Mouse (Mus musculus) megakaryocyte, embryonic 14.5 days (primary cell): ENCODE results near the gene 2310039H08Rik. TPM values are rescaled to one million over a fixed set of nuclear protein-coding genes. Genes with fewer than 3 reads are reported as not detected.
"Not testable (repeated sequence)": the region's sequence is repeated elsewhere in the genome, so short reads cannot be mapped to it uniquely, and the experiment has no call there.

Experiments used
- H3K27me3 ChIP-seq: replicated peaks from 2 replicates; pipeline ENCODE3; 2012; ENCODE audit warnings: inconsistent platforms
- H3K36me3 ChIP-seq: replicated peaks from 2 replicates; pipeline ENCODE3; 2012; ENCODE audit warnings: low read length, inconsistent platforms, mixed read lengths
- H3K4me1 ChIP-seq: 2 replicates; pipeline ENCODE4 v1.6.1; 2012; ENCODE audit warnings: inconsistent platforms
- H3K4me3 ChIP-seq: replicated peaks from 2 replicates; pipeline ENCODE3; 2012; ENCODE audit warnings: moderate library complexity, mild to moderate bottlenecking, inconsistent platforms
- H3K9me3 ChIP-seq: 2 replicates; pipeline ENCODE4 v1.6.1; 2012; ENCODE audit warnings: inconsistent platforms
- FLI1 ChIP-seq: IDR thresholded peaks from 2 replicates; pipeline ENCODE4 v1.6.1; 2012; ENCODE audit warnings: low read length, inconsistent platforms, mixed read lengths
- GATA1 ChIP-seq: IDR thresholded peaks from 3 replicates; pipeline ENCODE4 v1.6.1; 2012; ENCODE audit warnings: mixed read lengths, low read length, inconsistent platforms, borderline replicate concordance
- polyA plus RNA-seq: library from polyadenylated mRNA; stranded (reverse); fragments of >175 nt; gene quantifications from 2 replicates; pipeline ENCODE4 v1.2.3, GENCODE M21; 2012; ENCODE audit warnings: low replicate concordance; ENCODE audit not compliant: insufficient read depth

The 2310039H08Rik gene
- polyA plus RNA-seq, 1 experiment: 143 TPM

DNA sequence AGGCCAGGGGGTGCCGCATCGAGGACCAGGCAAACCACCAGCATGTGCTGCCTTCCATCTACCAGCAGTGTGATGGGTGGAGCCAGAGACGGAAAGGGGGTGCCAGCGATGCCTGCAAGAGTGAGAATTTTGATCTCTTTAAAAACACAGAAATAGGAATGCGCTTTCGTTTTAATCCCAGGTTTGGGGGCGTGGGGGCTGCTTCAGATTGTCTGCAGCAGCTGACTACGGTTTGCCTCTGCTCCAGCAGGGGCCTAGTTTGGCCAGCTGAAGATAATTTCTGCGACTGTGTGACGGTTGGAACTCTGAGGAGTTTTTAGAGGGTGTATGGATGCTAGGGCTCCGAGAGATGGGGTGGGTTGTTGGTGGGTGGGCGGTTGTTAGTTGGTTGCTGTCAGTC, 13.7 kb upstream of the 2310039H08Rik start:
- no peak for TF ChIP-seq GATA1
- no peak for TF ChIP-seq FLI1
- H3K4me3 ChIP-seq: peak overlapping the region; percentile 56

DNA sequence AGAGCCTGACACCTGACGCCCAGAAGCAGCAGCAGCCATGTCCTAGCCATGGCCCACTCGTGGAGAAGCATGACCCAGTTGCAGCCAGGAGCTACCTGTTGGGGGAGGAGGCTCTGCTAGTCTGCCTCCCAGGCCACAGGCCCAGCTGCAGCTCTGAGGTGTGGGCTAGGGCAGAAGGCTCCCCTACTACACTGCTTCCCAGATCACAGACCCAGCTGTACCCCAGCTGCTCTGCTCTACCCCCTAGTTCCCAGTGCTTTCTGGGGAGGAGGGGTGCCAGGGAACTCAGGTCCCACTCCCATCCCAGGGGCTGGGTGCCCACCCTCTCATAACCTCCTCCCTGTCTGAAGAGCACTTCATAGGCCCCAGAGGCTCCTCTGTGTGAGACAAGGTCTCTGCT, 8.9 kb upstream of the 2310039H08Rik start, which contains the start of gene Ptcra:
Gene Ptcra, minus strand, starts transcription at position 169 of the 400 bp plus-strand sequence.
- TF ChIP-seq FLI1: no peak
- no peak for TF ChIP-seq GATA1
- Histone ChIP-seq H3K4me3 (no peak within 1 kb of the TSS), H3K36me3 (no peaks in the 10 kb centered on the region), H3K4me1 (peaks cover 15% of the 10 kb centered on the region), H3K9me3 (no peaks in the 10 kb centered on the region), H3K27me3 (peaks cover 6% of the 10 kb centered on the region)

More for the DNA sequence above, 13.7 kb upstream of the 2310039H08Rik start:
- 0 out of 2 replicates have a peak, but pooled peaks cover 3% of the 10 kb centered on the region for H3K4me1 ChIP-seq
- peaks cover 6% of the 10 kb centered on the region for H3K27me3 ChIP-seq
- no peaks in the 10 kb centered on the region for H3K36me3 ChIP-seq
- H3K9me3 ChIP-seq: peaks cover 8% of the 10 kb centered on the region

DNA sequence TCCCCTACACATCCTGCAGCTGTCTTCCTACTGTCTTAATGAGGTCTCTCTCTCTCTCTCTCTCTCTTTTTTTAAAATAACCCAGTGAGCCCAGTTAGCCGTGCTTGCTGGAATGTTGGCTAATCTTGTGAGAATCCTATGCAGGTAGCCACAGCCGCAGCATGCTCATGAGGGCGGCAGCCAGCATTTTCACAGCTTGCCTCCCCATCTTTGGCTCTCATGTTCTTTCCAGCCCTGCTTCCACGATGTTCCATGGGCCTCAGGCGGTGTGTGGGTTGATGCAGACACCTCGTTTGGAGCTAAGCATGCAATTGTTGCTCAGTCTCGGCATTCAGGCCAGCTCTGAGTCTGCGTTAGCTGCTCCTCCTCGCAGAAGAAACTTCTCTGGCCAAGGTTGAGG, 7.5 kb upstream of the 2310039H08Rik start:
- not testable (repeated sequence) for H3K36me3 ChIP-seq, H3K9me3 ChIP-seq, H3K4me3 ChIP-seq, H3K27me3 ChIP-seq
- peaks cover 15% of the 10 kb centered on the region for H3K4me1 ChIP-seq

DNA sequence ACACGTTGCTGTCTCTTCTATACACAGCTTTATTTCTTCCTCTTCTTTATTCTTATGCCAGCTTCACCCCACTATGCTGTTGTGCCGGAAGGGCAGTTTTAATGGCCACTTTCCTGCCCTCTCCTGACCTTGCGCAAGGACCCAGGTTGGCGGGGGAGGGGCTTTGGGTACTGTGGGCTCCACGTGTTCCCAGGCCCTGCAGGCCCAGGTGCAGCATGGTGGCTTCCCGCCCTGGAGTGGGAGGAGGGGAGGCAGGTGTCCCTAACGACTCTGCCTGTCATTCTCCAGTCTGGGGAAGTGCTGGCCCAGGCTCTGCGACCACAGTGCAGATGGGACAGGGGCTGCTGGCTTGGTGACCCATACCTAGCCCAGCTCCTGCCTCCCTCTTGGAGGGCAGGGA, 4.6 kb upstream of the 2310039H08Rik start:
- peaks cover 6% of the 10 kb centered on the region for H3K27me3 ChIP-seq
- H3K9me3 ChIP-seq: no peaks in the 10 kb centered on the region
- peaks cover 27% of the 10 kb centered on the region for H3K4me1 ChIP-seq
- H3K4me3 ChIP-seq: no peak overlapping the region
- TF ChIP-seq GATA1 (no peak), FLI1 (no peak)
- no peaks in the 10 kb centered on the region for H3K36me3 ChIP-seq

DNA sequence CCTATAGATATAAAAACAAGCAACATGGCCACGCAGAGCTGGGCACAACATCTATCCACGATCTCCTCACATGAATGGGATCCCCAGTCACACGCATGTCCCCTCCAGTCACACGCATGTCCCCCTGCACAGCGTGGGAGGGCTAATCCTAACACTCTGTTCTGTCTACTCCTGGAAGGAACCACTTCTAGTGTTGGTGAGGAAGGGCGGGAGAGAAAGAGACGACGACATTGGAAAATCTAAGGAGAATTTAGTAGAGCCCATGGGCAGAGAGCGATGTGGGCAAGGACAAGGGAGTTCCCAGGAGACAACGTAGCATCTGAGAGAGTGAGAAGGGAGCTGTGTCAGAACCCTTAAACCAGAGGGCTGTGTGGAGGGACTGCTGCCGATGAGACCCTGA, 1.9 kb upstream of the 2310039H08Rik start:
- no peaks in the 10 kb centered on the region for H3K9me3 ChIP-seq
- no peak overlapping the region for H3K4me3 ChIP-seq
- peaks cover 48% of the 10 kb centered on the region for H3K4me1 ChIP-seq
- TF ChIP-seq GATA1 (no peak), FLI1 (no peak)
- no peaks in the 10 kb centered on the region for H3K27me3 ChIP-seq
- peaks cover 17% of the 10 kb centered on the region for H3K36me3 ChIP-seq

DNA sequence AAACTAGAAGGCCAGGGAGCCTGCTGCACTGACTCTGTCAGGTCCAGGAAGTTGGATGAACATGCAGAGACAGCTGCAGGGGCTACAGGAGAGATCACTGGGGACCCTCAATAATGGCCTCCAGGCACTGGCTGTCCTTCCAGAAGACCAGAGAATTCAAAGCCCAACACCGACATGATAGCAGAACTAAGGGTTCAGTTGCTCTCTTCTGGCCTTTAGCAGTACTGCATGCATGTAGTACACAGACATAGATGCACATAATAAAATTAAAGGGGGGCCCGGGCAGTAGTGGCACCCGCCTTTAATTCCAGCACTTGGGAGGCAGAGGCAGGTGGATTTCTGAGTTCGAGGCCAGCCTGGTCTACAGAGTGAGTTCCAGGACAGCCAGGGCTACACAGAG, 1.4 kb upstream of the 2310039H08Rik start:
- no peaks in the 10 kb centered on the region for H3K9me3 ChIP-seq
- H3K36me3 ChIP-seq: peaks cover 22% of the 10 kb centered on the region
- H3K4me3 ChIP-seq: no peak overlapping the region
- peaks cover 45% of the 10 kb centered on the region for H3K4me1 ChIP-seq
- no peaks in the 10 kb centered on the region for H3K27me3 ChIP-seq
- TF ChIP-seq GATA1 (no peak), FLI1 (no peak)

DNA sequence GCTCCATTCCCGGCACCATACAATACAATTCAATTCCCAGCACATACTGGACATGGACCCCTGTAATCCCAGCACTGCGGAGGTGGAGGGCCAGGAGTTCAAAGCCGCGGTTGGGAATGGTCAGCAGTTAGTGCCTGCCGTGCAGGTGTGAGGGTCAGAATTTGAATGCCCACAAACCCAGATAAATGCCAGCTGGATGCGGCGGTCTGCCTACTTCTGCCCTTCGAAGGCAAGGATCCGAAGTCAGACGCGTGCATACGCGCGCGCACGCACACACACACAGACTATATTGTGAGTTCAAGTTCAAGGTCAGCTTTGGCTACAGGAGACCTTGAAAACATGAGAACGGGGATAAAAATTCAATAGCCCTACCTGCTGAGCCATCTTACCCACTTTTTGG, 819 bp upstream of the 2310039H08Rik start:
- peaks cover 26% of the 10 kb centered on the region for H3K36me3 ChIP-seq

DNA sequence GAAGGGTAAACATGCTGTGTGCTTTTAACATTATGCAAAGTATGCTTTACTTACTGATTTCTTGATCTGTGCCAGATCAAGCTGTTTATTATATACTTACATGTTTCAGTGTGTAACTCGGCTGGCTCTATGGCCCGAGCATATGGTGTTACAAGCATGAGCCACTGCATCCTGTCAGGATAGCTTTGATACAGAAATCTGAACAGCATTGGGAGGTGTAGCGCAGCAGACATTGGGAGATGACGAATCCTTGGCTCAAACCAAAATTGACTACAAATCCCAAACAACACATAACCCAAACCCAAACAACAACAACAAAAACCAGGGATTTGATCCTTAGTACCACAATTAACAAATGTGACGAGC, 414 bp upstream of the 2310039H08Rik start:
- Histone ChIP-seq H3K27me3 (no peaks in the 10 kb centered on the region), H3K9me3 (no peaks in the 10 kb centered on the region)
- TF ChIP-seq FLI1: no peak
- no peak for TF ChIP-seq GATA1

More for the DNA sequence above, 819 bp upstream of the 2310039H08Rik start:
- Histone ChIP-seq H3K9me3 (no peaks in the 10 kb centered on the region), H3K4me1 (peaks cover 44% of the 10 kb centered on the region), H3K4me3 (peak overlapping the region; percentile 98), H3K27me3 (no peaks in the 10 kb centered on the region)
- no peak for TF ChIP-seq GATA1

DNA sequence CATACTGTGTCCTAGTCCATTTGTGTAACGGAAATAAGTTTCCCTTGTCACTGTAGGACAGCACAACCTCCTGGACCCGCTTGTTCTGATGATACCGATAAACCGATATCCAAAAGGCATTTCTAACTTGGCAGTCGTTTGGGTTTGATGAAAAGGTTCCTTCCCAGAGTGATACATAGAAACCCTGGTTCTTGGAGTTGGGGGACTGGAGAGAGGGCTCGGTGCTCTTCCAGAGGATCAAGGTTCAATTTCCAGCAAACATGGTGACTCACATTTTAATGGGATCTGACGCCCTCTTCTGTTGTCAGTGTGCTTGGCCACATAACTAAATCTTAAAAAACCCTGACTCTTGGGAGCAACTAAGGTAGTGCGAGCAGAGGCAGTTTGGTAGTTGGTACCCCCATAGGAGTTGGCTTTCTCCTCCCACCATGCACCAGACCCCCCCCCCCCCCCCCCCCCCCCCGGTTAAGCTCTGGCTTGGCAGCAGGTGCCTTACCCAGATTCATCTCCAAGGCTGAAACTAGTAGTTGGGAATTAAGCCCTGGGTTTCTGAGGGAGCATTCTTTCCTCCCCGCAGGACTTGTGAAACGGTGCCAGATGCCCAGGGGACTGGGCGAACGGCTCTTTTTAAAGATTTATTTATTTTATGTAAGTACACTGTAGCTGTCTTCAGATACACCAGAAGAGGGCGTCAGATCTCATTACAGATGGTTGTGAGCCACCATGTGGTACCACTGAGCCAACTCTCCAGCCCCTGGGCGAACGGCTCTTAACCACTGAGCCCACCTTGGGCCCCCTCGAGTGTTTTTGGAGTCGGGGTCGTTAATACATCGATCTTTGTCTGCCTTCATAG, 1.1 kb downstream of the 2310039H08Rik start:
- no peaks in the 10 kb centered on the region for H3K27me3 ChIP-seq
- peak overlapping the region; percentile 98 for H3K4me3 ChIP-seq
- peaks cover 37% of the 10 kb centered on the region for H3K4me1 ChIP-seq
- no peaks in the 10 kb centered on the region for H3K9me3 ChIP-seq
- TF ChIP-seq FLI1 (no peak), GATA1 (no peak)
- H3K36me3 ChIP-seq: peaks cover 41% of the 10 kb centered on the region

More for the DNA sequence above, 414 bp upstream of the 2310039H08Rik start:
- peak overlapping the region; percentile 98 for H3K4me3 ChIP-seq
- H3K4me1 ChIP-seq: peaks cover 44% of the 10 kb centered on the region
- peaks cover 26% of the 10 kb centered on the region for H3K36me3 ChIP-seq

DNA sequence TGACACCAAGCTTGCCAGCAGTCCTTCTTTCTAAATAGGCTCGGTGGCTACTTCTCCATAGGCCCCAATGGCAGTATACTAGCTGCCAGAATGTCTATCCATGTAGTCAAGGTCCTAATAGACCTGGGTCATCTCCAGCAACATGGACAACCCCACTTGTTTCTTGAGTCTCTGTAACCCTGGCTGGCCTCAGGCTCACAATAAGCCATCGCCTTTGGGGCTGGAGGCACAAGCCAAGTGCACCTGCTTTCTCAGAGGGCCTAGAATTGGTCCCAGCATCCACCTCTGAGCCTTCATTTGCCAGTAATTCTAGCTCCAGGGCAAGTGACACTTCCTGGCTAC, 1.7 kb downstream of the 2310039H08Rik start:
- H3K4me3 ChIP-seq: peak overlapping the region; percentile 9
- H3K36me3 ChIP-seq: peaks cover 47% of the 10 kb centered on the region
- peaks cover 36% of the 10 kb centered on the region for H3K4me1 ChIP-seq
- H3K9me3 ChIP-seq: no peaks in the 10 kb centered on the region
- no peak for TF ChIP-seq GATA1
- no peak for TF ChIP-seq FLI1
- no peaks in the 10 kb centered on the region for H3K27me3 ChIP-seq
